Mouse (Mus musculus) right cerebral cortex, postnatal 25 days (tissue): Measurements from ENCODE around the gene Olfr458.
"Not testable (repeated sequence)": the region's sequence is repeated elsewhere in the genome, so short reads cannot be mapped to it uniquely, and the experiment has no call there.

Source experiments
- DNase-seq: peaks from one replicate; pipeline ENCODE4 v3.0.0; 2022

Gene Olfr458

DNA sequence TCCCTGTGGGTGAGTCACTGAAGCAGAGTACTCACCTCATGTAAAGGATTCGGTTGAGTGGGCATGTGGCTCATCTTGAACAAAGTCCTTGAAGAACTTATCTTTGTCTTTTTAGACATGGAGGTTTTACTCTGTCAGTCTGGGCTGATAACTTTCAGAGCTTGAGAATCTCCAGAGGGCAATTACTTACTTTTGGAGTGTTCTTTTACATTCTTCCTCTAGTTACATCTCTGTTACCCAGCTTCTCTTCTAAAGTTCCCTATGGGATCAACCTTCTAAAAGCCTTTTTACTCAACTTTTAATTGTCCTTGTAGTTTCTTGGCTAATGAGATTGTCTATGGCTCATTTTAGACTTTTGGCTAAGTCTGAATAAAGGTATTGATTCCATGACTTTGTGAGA lies at the start of gene Olfr458:
Olfr458 (minus strand) TSS at position 101 of the 400 bp plus-strand sequence.
- no peak for DNase-seq

DNA sequence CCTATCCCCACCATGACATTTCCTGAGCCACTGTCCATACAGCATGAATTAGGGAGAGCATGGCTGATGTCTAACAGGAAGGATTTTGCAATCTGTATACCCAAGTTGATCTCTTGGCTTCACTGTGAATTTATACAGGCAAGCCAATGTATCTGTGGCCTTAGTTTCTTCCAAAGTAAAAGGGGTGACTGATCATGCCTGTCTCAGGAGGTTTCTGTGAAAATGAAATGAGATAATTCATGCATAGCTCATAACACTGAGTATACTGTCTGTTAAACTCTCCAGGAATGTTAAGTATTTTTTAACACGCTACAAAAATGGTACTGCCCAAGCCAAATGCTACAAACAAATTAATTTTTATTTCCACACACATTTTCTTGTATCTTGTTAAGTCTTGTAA lies 48.5 kb upstream of the Olfr458 start:
- no peak for DNase-seq

DNA sequence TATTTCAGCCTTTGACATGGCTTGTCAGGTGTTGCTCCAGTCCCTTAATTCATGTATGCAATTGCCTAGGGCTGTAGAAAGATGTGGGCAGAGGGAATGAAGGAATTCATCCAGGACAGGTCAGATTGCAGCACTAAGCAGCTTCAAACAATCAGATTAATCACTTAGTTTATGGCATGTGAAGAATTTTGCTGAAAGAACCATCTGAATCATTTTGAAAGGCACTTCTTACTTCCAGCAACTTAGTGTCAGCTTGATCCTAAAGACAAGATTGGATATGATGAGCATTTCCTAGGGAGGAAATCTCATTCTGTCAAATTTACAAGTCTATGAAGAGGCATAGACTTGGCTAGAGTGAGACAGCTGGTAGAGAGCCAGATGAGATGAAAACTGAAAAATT lies 44.3 kb upstream of the Olfr458 start:
- DNase-seq = no peak

DNA sequence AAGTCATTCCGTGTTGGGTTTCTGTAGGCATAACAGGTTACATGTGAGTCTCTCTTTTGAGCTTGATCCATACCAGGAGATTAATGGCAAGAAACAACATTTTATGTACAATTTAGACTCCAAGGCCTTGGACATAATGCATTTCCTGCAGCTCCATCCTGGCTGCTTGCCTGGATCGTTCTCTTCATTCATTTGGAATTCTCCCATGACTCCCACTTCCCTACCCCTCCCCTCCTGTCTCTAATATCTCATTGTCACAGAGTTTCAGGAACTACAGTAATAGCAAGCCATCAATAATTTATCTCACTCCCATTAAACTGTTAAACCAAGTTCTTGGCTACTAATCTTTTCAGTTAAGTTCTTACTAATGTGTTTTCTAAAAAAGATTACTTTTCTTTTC lies 38.5 kb upstream of the Olfr458 start:
- DNase-seq = no peak

DNA sequence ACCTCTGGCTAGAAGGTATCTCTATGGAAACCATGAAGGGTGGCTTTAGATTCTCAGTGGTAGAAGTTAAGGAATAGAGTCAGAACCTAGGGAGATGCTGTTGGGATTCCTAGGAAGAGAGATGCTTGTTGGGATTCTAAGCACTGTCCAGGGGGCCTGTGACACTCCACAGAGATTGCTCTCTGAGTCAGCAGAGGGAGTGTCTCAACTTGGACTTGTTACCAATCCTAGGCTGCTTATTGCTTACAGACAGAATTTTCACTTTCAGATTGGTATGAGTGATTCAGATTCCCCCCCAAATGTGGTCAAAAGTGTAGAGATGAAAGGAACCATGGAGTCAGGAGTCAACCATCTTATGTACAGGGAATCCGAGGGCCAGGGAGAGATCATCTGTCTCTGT lies 24.7 kb upstream of the Olfr458 start:
- DNase-seq = no peak

DNA sequence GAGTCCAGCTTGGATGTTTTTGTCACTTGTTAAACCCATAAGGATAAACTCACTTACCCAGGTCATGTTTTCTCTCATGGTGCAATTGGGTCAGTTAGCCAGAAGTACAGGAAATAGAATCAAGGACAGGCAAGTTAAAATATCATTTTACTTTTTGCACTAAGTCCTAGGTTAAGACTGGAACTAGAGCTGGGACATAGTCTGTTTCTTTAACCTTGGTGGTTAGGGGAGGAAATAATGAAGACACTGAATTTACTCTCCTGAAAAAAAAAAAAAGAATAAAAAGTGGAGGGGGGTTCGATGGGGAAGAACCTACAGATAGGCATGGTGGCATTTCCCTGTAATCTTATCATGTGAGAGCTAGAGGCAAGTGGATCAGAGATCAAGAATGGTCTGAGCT lies 22.1 kb upstream of the Olfr458 start, which contains the start of gene Olfr456:
Olfr456 (minus strand) TSS at position 101 of the 400 bp plus-strand sequence.
- no peak for DNase-seq

DNA sequence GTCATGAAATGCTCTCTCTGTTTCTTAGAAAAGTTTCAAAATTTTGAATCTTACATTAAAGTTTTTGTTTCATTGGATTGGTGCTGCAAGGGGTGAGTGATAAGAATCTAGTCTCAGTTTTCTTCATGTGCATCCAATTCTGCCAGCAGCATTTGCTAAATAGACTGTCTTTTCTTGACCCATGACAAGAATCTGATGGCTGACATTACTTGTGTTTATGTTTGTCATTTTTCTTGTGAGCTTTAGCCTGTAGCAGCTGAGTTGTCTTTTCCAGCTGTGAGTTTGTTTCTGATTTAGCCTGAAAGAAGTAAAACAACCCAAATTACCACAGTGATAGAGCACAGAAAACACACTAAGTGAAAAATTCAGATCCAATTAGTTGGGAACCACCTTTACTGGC lies 19.6 kb upstream of the Olfr458 start:
- no peak for DNase-seq

DNA sequence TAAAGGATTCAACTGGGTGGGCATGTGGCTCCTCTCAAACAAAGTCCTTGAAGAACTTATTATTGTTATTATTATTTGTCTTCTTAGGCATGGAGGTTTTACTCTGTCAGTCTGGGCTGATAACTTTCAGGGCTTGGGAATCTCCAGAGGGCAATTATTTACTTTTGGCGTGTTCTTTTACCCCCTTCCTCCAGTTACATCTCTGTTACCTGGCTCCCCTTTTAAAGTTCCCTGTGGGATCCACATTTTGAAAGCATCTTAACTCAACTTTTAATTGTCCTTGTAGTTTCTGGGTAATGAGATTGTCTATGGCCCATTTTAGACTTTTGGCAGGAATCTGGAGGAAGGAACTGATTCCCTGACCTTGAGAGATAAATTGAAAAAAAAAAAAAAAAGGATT lies 11.2 kb upstream of the Olfr458 start, which contains the start of gene Olfr457:
Olfr457 (minus strand) TSS at position 101 of the 400 bp plus-strand sequence.
- DNase-seq = no peak

DNA sequence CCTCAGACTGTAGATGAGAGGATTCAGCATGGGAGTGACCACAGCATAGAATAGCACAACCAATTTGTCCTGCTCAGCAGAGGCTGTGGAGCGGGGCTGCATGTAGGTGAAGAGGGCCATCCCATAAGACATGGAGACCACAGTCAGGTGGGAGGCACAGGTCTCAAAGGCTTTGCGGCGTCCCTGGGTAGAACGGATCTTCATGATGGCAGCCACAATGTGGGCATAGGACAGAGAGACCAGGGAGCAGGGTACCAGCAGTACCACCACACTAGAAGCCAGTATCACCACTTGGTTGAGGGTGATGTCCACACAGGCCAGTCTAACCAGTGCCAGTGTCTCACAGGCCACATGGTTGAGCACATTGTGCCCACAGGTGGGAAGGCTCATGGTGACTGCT lies 6.3 kb upstream of the Olfr458 start:
- DNase-seq = not testable (repeated sequence)

DNA sequence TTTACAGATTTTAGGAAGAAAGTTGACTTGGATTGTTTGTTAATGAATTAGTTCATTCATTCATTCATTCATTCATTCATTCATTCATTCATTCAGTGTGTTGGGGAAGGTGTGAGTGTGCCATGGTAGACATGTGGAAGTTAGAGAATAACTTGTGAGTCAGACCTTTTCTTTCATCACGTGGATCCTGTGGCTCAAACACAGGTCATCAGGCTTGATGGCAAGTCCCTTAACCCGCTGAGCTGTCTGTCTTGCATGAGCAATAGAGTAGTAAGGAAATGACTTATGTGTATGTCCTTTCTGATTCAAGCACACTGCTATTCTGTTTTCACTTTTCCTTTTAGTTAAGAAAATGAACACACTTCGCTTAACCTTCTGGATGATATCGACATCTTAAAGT lies 5.5 kb upstream of the Olfr458 start:
- no peak for DNase-seq

DNA sequence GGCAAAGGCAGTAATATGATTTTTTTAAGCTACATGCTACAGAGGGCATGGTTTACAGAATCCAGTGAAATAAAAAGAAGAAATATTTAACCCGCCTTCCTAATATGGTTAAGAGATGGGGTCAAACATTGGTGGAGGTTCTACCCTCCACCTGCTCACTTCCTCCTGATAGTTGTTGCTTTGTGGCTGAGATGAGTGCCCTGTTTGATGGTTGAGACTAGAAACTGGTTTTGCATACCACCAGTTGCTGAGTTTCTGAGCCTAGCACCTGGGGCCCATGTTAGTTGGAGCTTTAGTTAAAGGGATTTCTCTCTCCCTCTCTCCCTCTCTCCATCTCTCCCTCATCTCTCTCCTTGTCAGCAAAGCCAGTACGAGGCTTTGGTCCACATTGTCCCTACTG lies 17.6 kb downstream of the Olfr458 start:
- no peak for DNase-seq

DNA sequence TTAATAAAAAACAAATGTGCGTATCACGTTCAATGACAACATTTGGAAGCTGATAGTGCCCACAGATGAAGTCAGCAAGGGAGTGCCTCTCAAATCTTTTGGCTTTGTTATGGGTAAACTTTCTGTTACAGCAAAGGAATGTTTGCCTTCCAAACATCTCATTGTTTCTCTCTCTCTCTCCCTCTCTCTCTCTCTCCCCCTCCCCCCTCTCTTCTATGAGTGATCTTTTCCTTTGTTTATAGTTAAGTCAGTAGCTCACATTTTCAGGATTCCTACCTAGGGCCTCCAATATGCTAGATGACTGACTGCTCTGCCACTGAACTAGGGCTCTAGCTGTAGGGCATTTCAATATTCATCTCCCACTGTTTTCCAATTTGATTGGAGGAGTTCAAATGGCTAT lies 20.5 kb downstream of the Olfr458 start:
- DNase-seq = no peak

DNA sequence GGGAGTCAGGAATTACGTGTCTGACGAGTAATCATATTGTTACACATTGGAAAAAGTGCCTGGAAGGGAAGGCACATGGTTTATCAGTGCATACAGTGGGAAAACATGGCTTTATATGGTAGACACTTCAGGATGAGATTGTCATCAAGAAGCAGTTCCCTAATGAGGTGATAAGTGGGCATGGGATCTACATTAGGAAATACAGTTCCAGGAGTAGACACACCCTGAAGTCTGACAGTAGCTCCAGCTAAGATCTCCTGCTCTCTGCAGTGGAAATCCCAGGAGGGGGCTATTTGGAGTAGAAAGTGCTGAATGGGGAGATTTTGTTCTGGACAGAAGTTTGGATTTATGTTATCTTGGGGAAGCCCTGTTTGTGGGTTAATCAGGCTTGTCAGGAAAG lies 23.6 kb downstream of the Olfr458 start:
- DNase-seq = no peak

DNA sequence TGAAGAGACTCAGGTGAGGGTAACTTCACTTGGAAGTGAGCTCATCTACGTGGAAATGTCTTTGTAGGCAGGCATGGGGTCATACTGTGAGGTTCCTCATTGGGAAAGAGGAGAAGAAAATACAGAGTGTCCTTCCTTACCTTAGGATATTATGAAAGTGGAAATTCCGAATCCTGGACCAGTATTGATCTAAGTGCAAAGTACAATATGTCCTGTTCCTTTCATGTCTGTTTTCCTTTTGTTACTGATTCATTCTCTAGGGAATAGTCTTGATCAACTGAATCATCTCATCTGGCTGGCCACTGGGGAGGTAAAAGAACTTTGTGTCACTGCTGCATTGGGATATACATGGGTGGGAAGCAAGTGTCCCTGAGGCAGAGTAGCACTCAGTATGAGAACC lies 29.5 kb downstream of the Olfr458 start:
- no peak for DNase-seq

DNA sequence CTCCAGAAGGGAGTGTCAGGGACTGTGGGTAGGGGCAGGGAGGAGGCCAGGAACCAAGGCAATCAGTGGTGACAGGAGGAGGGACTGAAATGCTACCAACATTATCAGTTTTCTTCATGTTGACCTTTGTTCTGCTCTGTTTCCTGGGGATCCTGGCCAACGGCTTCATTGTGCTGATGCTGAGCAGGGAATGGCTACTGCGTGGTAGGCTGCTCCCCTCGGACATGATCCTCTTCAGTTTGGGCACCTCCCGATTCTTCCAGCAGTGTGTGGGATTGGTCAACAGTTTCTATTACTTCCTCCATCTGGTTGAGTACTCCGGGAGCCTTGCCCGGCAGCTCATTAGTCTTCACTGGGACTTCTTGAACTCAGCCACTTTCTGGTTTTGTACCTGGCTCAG lies 30.6 kb downstream of the Olfr458 start, which contains the start of gene Tas2r126:
Tas2r126 (plus strand) TSS at position 90 of the 400 bp plus-strand sequence.
- DNase-seq = no peak

DNA sequence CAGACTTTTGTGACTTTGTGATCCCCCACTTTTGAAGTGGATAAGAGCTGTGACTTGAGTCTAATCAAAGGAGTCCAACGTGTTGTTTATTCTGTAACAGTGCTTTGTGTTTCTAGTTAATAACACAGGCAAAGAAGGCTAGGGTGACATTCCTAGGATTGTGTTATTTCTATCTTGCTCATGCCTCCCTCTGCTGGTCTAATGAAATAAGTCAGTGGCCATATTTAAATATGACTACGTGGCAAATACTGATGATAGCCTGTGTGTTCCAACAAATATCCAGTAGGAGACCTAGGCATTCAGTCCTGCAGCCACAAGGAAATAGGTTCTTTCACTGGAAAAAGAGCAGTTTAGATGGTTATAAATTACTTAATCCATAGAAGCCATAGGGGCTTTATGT lies 31.4 kb downstream of the Olfr458 start:
- no peak for DNase-seq

DNA sequence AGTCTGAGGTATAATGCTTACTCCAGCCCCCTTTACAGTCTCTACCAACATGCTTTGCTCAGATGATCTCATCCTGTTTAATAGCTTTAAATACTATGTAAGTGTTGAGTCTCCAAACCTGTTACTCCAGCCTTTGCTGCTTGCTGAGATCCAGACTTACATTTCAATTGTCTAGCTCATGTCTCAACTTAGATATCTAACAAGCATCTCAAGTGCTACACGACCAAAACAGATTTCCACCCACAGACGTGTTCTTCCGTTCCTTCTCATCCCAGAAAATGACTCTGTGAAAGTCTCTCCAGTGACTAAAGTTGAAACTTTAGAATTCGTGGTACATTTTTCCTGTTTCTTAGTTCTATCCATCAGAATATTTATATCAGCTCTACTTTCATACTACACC lies 38.7 kb downstream of the Olfr458 start:
- no peak for DNase-seq

DNA sequence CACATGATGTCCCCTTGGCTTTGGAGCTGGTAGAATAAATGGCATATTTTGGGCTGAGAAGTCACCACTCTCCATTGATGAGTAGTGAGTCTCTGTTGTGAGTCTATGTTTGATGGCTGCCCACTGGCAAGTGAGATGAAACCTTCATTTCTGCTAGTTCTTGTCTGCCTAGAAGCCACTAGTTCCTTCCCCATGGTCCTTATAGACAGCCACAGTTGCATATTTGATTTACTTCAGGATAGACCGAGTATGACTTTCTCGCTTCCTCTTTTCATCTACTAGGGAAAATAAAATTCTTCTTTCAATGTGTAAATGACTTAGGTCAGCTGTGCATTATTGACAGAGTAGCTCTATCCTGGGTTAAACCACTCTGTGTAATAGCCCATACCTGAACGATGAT lies 40.5 kb downstream of the Olfr458 start:
- DNase-seq = no peak

DNA sequence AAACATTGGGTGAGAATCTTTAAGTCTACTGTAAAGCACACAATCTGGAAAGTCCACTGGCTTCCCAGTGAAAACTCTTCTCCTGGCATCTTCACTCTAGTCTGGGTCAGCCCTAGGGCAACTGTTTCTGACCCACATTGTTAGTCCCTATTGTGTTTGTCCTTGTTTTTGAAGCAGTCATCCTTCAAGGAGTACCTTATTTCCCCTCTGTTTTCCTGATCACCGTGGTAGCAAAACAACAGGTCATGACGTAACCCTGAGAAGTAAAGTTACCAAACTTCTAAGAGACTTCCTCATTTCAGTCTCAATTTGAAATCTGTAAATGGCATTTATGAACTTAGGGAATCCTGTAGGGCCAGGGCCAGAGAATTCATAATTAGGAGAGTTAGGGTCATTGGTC lies 43.6 kb downstream of the Olfr458 start:
- DNase-seq = no peak

DNA sequence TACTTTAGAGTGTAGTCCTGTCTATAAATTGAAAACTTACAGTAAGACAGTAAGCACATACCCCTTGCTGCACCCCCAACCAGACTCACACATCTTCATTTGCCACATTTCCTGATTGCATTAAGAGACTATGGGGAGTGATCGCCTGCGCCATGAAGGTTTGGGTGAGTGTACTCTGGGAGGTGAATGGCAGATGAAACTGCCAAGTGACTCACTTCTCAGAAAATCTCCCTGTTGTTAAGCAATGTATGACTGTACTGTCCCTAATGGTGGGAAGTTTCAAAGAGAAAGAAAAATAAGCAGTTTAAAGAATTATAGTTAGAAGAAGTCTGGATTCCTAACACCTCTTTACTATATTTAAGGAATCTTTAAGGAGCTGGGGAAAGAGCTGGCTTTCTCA lies 45.6 kb downstream of the Olfr458 start:
- no peak for DNase-seq
